In the genomic region with DNA sequence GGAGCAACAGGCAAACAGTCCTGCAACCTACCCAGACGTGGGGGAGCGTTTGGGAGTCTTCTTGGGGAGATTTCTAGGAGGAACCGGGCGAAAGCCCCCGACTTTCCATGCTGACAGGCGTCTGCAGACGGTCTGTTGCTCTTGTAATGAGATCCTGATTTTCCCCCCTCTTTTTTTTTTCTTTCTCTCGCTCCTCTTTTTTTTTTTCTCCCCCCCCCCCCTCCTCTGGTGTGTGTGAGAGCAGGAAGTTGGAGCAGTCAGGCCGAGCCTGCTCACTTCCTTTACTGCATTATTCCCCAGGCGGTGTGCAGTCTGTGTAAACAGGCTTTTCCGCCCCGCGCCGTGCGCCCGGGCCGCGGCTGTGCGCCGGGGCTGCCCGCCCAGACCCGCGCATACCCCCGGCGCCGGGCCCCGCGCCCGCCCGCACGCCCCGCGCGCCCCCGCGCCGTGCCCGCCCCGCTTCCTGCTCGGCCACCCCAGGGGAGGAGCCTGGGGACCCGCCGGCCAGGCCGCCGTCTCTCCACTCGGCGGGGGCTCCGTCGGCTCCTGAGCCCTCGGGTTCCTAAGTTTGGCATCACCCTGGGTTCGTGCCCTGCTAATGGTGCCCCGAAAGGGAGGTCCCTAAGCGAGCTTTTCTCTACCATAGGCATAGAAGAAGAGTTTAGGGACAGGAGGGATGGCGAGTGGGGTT, we compare ENCODE assay signal across 8 mouse cellular contexts. TPM values are rescaled to one million over a fixed set of nuclear protein-coding genes. Genes with fewer than 3 reads are reported as not detected.
DNase-seq lines count a peak whose midpoint lies in the region; ATAC-seq and TF ChIP-seq lines count a peak whose summit lies in the region.

A gene (minus strand): TSS at position 415 of the 691 bp plus-strand sequence.

- H3K9ac ChIP-seq in intestine, postnatal 0 days (ENCODE audit: low read depth, low read length), result peak within 1 kb of the TSS; percentile 73
- peak within 1 kb of the TSS; percentile 63 for H3K9ac ChIP-seq in neural tube, embryonic 14.5 days (replicated peaks; ENCODE audit: low read depth, low read length)

- TF ChIP-seq POLR2A in lung, adult 2 months (IDR thresholded peaks at IDR 0.05; ENCODE audit: borderline replicate concordance, extremely low read depth, low read depth, low read length), result peak; percentile 42; the same call in 1 of the 2 replicates

- WGBS in intestine, postnatal 0 days, result under 1% methylated on average over 52 of the region's 53 CpGs
- WGBS in lung, adult 2 months, result under 1% methylated on average over 53 of the region's 53 CpGs
- under 1% methylated on average over 36 of the region's 53 CpGs for WGBS in neural tube, embryonic 14.5 days

- peaks cover 7% of the 10 kb centered on the region; the same call in 1 of the 2 replicates for H3K27me3 ChIP-seq in intestine, postnatal 0 days (replicated peaks; ENCODE audit: control insufficient read depth, insufficient read depth, low read length)
- no peaks in the 10 kb centered on the region for H3K27me3 ChIP-seq in neural tube, embryonic 14.5 days (ENCODE audit: control insufficient read depth, insufficient read depth, low read length)

- peak within 1 kb of the TSS; percentile 66 for H3K4me3 ChIP-seq in intestine, postnatal 0 days (ENCODE audit: low read depth, low read length)
- H3K4me3 ChIP-seq in lung, adult 2 months (replicated peaks; ENCODE audit: extremely low read depth, low read depth, low read length), result peak within 1 kb of the TSS; percentile 71
- H3K4me3 ChIP-seq in neural tube, embryonic 14.5 days (ENCODE audit: low read depth, low read length), result peak within 1 kb of the TSS; percentile 40

- H3K27ac ChIP-seq in intestine, postnatal 0 days (ENCODE audit: low read depth, low read length), result peak within 1 kb of the TSS; percentile 87
- peak within 1 kb of the TSS; percentile 75 for H3K27ac ChIP-seq in neural tube, embryonic 14.5 days (ENCODE audit: low read depth, low read length)

- H3K4me2 ChIP-seq in intestine, postnatal 0 days (replicated peaks; ENCODE audit: low read depth), result peak within 1 kb of the TSS; percentile 84
- peak within 1 kb of the TSS; percentile 86 for H3K4me2 ChIP-seq in neural tube, embryonic 14.5 days (ENCODE audit: low read depth, low read length)

- no peaks in the 10 kb centered on the region for H3K9me3 ChIP-seq in intestine, postnatal 0 days (ENCODE audit: control insufficient read depth)
- no peaks in the 10 kb centered on the region for H3K9me3 ChIP-seq in neural tube, embryonic 14.5 days (ENCODE audit: control insufficient read depth, low read length)

- no peaks in the 10 kb centered on the region for H3K4me1 ChIP-seq in intestine, postnatal 0 days (replicated peaks; ENCODE audit: control insufficient read depth, insufficient read depth, low read length)
- peaks cover 4% of the 10 kb centered on the region for H3K4me1 ChIP-seq in lung, adult 2 months (ENCODE audit: control insufficient read depth, insufficient read depth, low read length)
- H3K4me1 ChIP-seq in neural tube, embryonic 14.5 days (ENCODE audit: control insufficient read depth, insufficient read depth, low read length), result 0 out of 2 replicates have a peak, but pooled peaks cover 9% of the 10 kb centered on the region

- no peaks in the 10 kb centered on the region for H3K36me3 ChIP-seq in intestine, postnatal 0 days (ENCODE audit: control insufficient read depth, insufficient read depth)
- H3K36me3 ChIP-seq in neural tube, embryonic 14.5 days (ENCODE audit: control insufficient read depth, insufficient read depth, low read length), result no peaks in the 10 kb centered on the region

- TF ChIP-seq CTCF in intestine, postnatal 0 days (IDR thresholded peaks at IDR 0.05; ENCODE audit: low read depth), result no peak
- no peak for TF ChIP-seq CTCF in lung, adult 2 months (IDR thresholded peaks at IDR 0.05; ENCODE audit: insufficient read depth, low read length)

- DNase-seq in layer of hippocampus, postnatal 10 days (ENCODE audit: low spot score in 2 of 2), result peak; percentile 28 to 53
- no peak for DNase-seq in layer of hippocampus, adult 9-10 months (ENCODE audit: low spot score)
- DNase-seq in heart, adult 11 months, result peak; percentile 99
- peak; percentile 56 for DNase-seq in lung, adult 2 months
- DNase-seq in thymus, postnatal 4 days, result peak; percentile 81

- ATAC-seq in common myeloid progenitor, adult 5-6 weeks (replicated peaks; ENCODE audit: low read depth, poor library complexity, severe bottlenecking), result peak; percentile 59
- ATAC-seq in intestine, postnatal 0 days, result peak; percentile 62
- ATAC-seq in neural tube, embryonic 14.5 days (ENCODE audit: low read depth), result peak; percentile 83

RNA-seq across cellular contexts. Expression of the gene that starts here (rescaled TPM):
- 10 to 100 TPM; 12.3 to 12.8 TPM for total RNA-seq in layer of hippocampus, postnatal 10 days (2021)
- total RNA-seq in common myeloid progenitor, adult 5-6 weeks (2017), result 25.5 and 30.0 TPM in 2 replicates
- 14.2 and 16.4 TPM in 2 replicates for polyA plus RNA-seq in intestine, postnatal 0 days (2015; fragmentation: Nextera tagmentation; extraction: Ambion mirVana)
- polyA plus RNA-seq in lung, adult 2 months (2012; rRNA removed), result 76.0 and 99.4 TPM in 2 replicates
- polyA plus RNA-seq in neural tube, embryonic 14.5 days (2014; fragmentation: Nextera tagmentation; extraction: Ambion mirVana), result 5.7 and 10.8 TPM in 2 replicates
